Mouse (Mus musculus): ENCODE data around the gene Fntb. TPM values are rescaled to one million over a fixed set of nuclear protein-coding genes. Genes with fewer than 3 reads are reported as not detected.
"Not testable (repeated sequence)": the region's sequence is repeated elsewhere in the genome, so short reads cannot be mapped to it uniquely, and the experiment has no call there.

Fntb gene
- polyA plus RNA-seq, 1 experiment from 2014 or later, result 30.7 TPM

GRCm38 (mm10) chr12:76775132-76775531, 9.7 kb downstream of the Fntb start:
- Histone ChIP-seq H3K4me3 (no peak overlapping the region), H3K4me1 (no peaks in the 10 kb centered on the region), H3K9me3 (replicated peaks) (no peaks in the 10 kb centered on the region), H3K36me3 (peaks cover 21% of the 10 kb centered on the region), H3K4me2 (no peak overlapping the region), H3K27me3 (replicated peaks) (no peaks in the 10 kb centered on the region), H3K9ac (no peak overlapping the region), H3K27ac (no peak overlapping the region)
- no peak for ATAC-seq
- WGBS (ENCODE audit: insufficient replicate concordance), result 80% methylated on average over 4 of the region's 4 CpGs

GRCm38 (mm10) chr12:76776898-76777297, 11.5 kb downstream of the Fntb start:
- Histone ChIP-seq H3K4me2 (no peak overlapping the region), H3K27ac (no peak overlapping the region), H3K4me1 (no peaks in the 10 kb centered on the region), H3K4me3 (no peak overlapping the region), H3K36me3 (peaks cover 29% of the 10 kb centered on the region), H3K27me3 (replicated peaks) (no peaks in the 10 kb centered on the region), H3K9me3 (replicated peaks) (no peaks in the 10 kb centered on the region), H3K9ac (no peak overlapping the region)
- no peak for ATAC-seq
- 42% methylated on average over 5 of the region's 5 CpGs for WGBS (ENCODE audit: insufficient replicate concordance)

- H3K4me1 ChIP-seq, result no peaks in the 10 kb centered on the region
- no peak overlapping the region for H3K9ac ChIP-seq
- no peaks in the 10 kb centered on the region for H3K27me3 ChIP-seq (replicated peaks)
- H3K9me3 ChIP-seq (replicated peaks), result no peaks in the 10 kb centered on the region
- peaks cover 29% of the 10 kb centered on the region for H3K36me3 ChIP-seq
- no peak overlapping the region for H3K4me2 ChIP-seq
- no peak overlapping the region for H3K4me3 ChIP-seq
- no peak overlapping the region for H3K27ac ChIP-seq
- no peak for ATAC-seq
These were observed 12.5 kb downstream of the Fntb start for GRCm38 (mm10) chr12:76777845-76778244.

GRCm38 (mm10) chr12:76778305-76779083, 13.1 kb downstream of the Fntb start:
- Histone ChIP-seq H3K36me3 (peaks cover 29% of the 10 kb centered on the region), H3K9ac (no peak overlapping the region), H3K27me3 (replicated peaks) (no peaks in the 10 kb centered on the region), H3K4me2 (no peak overlapping the region), H3K27ac (no peak overlapping the region), H3K9me3 (replicated peaks) (no peaks in the 10 kb centered on the region), H3K4me1 (no peaks in the 10 kb centered on the region), H3K4me3 (no peak overlapping the region)
- WGBS (ENCODE audit: insufficient replicate concordance), result 78% methylated on average over 10 of the region's 10 CpGs
- no peak for ATAC-seq

- ATAC-seq, result no peak
These were observed 14.6 kb downstream of the Fntb start for GRCm38 (mm10) chr12:76779951-76780350.

GRCm38 (mm10) chr12:76780639-76781468, 15.5 kb downstream of the Fntb start:
- Histone ChIP-seq H3K4me1 (no peaks in the 10 kb centered on the region), H3K4me3 (no peak overlapping the region), H3K4me2 (no peak overlapping the region), H3K27ac (no peak overlapping the region), H3K9me3 (replicated peaks) (no peaks in the 10 kb centered on the region), H3K36me3 (peaks cover 23% of the 10 kb centered on the region), H3K9ac (no peak overlapping the region), H3K27me3 (replicated peaks) (no peaks in the 10 kb centered on the region)
- ATAC-seq, result no peak
- 78% methylated on average over 12 of the region's 12 CpGs for whole genome bisulfite sequencing (ENCODE audit: insufficient replicate concordance)

More at GRCm38 (mm10) chr12:76779951-76780350, 14.6 kb downstream of the Fntb start:
- Histone ChIP-seq H3K27ac (no peak overlapping the region), H3K9me3 (replicated peaks) (no peaks in the 10 kb centered on the region), H3K27me3 (replicated peaks) (no peaks in the 10 kb centered on the region), H3K4me2 (no peak overlapping the region), H3K4me1 (no peaks in the 10 kb centered on the region), H3K36me3 (peaks cover 29% of the 10 kb centered on the region), H3K4me3 (no peak overlapping the region), H3K9ac (no peak overlapping the region)
- 74% methylated on average over 5 of the region's 5 CpGs for WGBS (ENCODE audit: insufficient replicate concordance)

- WGBS (ENCODE audit: insufficient replicate concordance), result 69% methylated on average over 10 of the region's 10 CpGs
- ATAC-seq, result no peak
- no peak overlapping the region for H3K9ac ChIP-seq
These were observed 18.7 kb downstream of the Fntb start for GRCm38 (mm10) chr12:76784056-76784619.

GRCm38 (mm10) chr12:76790446-76791084, 25.2 kb downstream of the Fntb start:
- Histone ChIP-seq H3K27ac (no peak overlapping the region), H3K9me3 (replicated peaks) (no peaks in the 10 kb centered on the region), H3K36me3 (no peaks in the 10 kb centered on the region), H3K4me3 (no peak overlapping the region), H3K4me2 (no peak overlapping the region), H3K27me3 (replicated peaks) (peaks cover 22% of the 10 kb centered on the region), H3K4me1 (peaks cover 12% of the 10 kb centered on the region; the same call in 1 of the 2 replicates), H3K9ac (no peak overlapping the region)
- WGBS (ENCODE audit: insufficient replicate concordance), result 37% methylated on average over 8 of the region's 8 CpGs
- no peak for ATAC-seq

More at GRCm38 (mm10) chr12:76784056-76784619, 18.7 kb downstream of the Fntb start:
- H3K27ac ChIP-seq, result no peak overlapping the region
- H3K36me3 ChIP-seq, result peaks cover 10% of the 10 kb centered on the region
- H3K9me3 ChIP-seq (replicated peaks), result no peaks in the 10 kb centered on the region
- no peak overlapping the region for H3K4me2 ChIP-seq
- H3K4me3 ChIP-seq, result no peak overlapping the region
- H3K27me3 ChIP-seq (replicated peaks), result 0 out of 2 replicates have a peak, but pooled peaks cover 2% of the 10 kb centered on the region
- H3K4me1 ChIP-seq, result no peaks in the 10 kb centered on the region

- not testable (repeated sequence) for ATAC-seq; H3K36me3 ChIP-seq; H3K4me2 ChIP-seq; H3K9me3 ChIP-seq (replicated peaks); H3K27ac ChIP-seq; H3K9ac ChIP-seq; H3K4me3 ChIP-seq
- H3K4me1 ChIP-seq, result peaks cover 12% of the 10 kb centered on the region; the same call in 1 of the 2 replicates
- peaks cover 38% of the 10 kb centered on the region for H3K27me3 ChIP-seq (replicated peaks)
- 46% methylated on average over 14 of the region's 14 CpGs for WGBS (ENCODE audit: insufficient replicate concordance)
These were observed 27.2 kb downstream of the Fntb start for GRCm38 (mm10) chr12:76792540-76792939.

GRCm38 (mm10) chr12:76795350-76795749, 30.0 kb downstream of the Fntb start, which contains the start of gene Gpx2:
Gene Gpx2 (minus strand): TSS chr12:76795554.
- 71% methylated on average over 5 of the region's 5 CpGs for WGBS (ENCODE audit: insufficient replicate concordance)
- no peak within 1 kb of the TSS for H3K4me3 ChIP-seq
- no peaks in the 10 kb centered on the region for H3K36me3 ChIP-seq
- H3K4me1 ChIP-seq, result peaks cover 8% of the 10 kb centered on the region; the same call in 1 of the 2 replicates
- H3K9ac ChIP-seq, result no peak within 1 kb of the TSS
- no peak within 1 kb of the TSS for H3K4me2 ChIP-seq
- H3K27ac ChIP-seq, result no peak within 1 kb of the TSS
- peaks cover 51% of the 10 kb centered on the region for H3K27me3 ChIP-seq (replicated peaks)
- no peak for ATAC-seq
- no peaks in the 10 kb centered on the region for H3K9me3 ChIP-seq (replicated peaks)

- Histone ChIP-seq H3K4me2 (no peak overlapping the region), H3K9me3 (replicated peaks) (no peaks in the 10 kb centered on the region), H3K36me3 (no peaks in the 10 kb centered on the region), H3K27ac (no peak overlapping the region), H3K9ac (no peak overlapping the region), H3K27me3 (replicated peaks) (peaks cover 64% of the 10 kb centered on the region), H3K4me1 (no peaks in the 10 kb centered on the region), H3K4me3 (no peak overlapping the region)
- 51% methylated on average over 7 of the region's 7 CpGs for WGBS (ENCODE audit: insufficient replicate concordance)
- no peak for ATAC-seq
These were observed 31.6 kb downstream of the Fntb start for GRCm38 (mm10) chr12:76796938-76797539.
